Mouse (Mus musculus) liver, embryonic 11.5 days (tissue): ENCODE results near the gene Tspan11. TPM values are rescaled to one million over a fixed set of nuclear protein-coding genes. Genes with fewer than 3 reads are reported as not detected.

Experiments
- ATAC-seq: fragments of 200-750 bp; cut with Nextera tagmentation; replicated peaks from 2 replicates; pipeline ENCODE4 v1.8.0; 2017; ENCODE audit warnings: moderate number of reproducible peaks, mild to moderate bottlenecking, moderate TSS enrichment, moderate library complexity; ENCODE audit not compliant: low FRiP score
- DNase-seq: peaks from one replicate; pipeline ENCODE4 v3.0.0-alpha.2; 2017; ENCODE audit warnings: low spot score
- H3K27ac ChIP-seq: fragments of 300-500 bp; sonication (generic); 2 replicates; pipeline ENCODE4 v1.5.1; 2014; ENCODE audit warnings: mild to moderate bottlenecking, low read depth, low read length, control low read depth
- H3K27me3 ChIP-seq: fragments of 300-500 bp; sonication (generic); replicated peaks from 2 replicates; pipeline ENCODE4 v1.6.1; 2014; ENCODE audit warnings: low read length, mixed read lengths; ENCODE audit not compliant: control insufficient read depth, insufficient read depth
- H3K36me3 ChIP-seq: fragments of 300-500 bp; sonication (generic); 2 replicates; pipeline ENCODE4 v1.6.1; 2014; ENCODE audit warnings: mild to moderate bottlenecking, low read length, moderate library complexity, mixed read lengths; ENCODE audit not compliant: control insufficient read depth, insufficient read depth
- H3K4me1 ChIP-seq: fragments of 300-500 bp; sonication (generic); replicated peaks from 2 replicates; pipeline ENCODE4 v1.6.1; 2014; ENCODE audit warnings: low read length, mixed read lengths; ENCODE audit not compliant: control insufficient read depth, insufficient read depth
- H3K4me2 ChIP-seq: fragments of 300-500 bp; sonication (generic); 2 replicates; pipeline ENCODE4 v1.6.1; 2014; ENCODE audit warnings: mild to moderate bottlenecking, control low read depth, moderate library complexity
- H3K4me3 ChIP-seq: fragments of 300-500 bp; sonication (generic); 2 replicates; pipeline ENCODE4 v1.5.1; 2014; ENCODE audit warnings: low read depth, low read length, control low read depth
- H3K9ac ChIP-seq: fragments of 300-500 bp; sonication (generic); 2 replicates; pipeline ENCODE4 v1.6.1; 2014; ENCODE audit warnings: low read depth, low read length, control low read depth
- H3K9me3 ChIP-seq: fragments of 300-500 bp; sonication (generic); 2 replicates; pipeline ENCODE4 v1.6.1; 2016; ENCODE audit warnings: low read length, inconsistent platforms, mixed read lengths; ENCODE audit not compliant: control insufficient read depth
- WGBS: fragments of 180-500 bp; shearing (Covaris S2); extraction: QIAGEN DNeasy Blood & Tissue Kit; methylation state at CpG from one replicate; pipeline ENCODE4 v1.1.7; 2014; 5-methylcytosine and 5-hydroxymethylcytosine counted together
- polyA plus RNA-seq: library from polyadenylated mRNA; unstranded; fragments of >200 nt; fragmentation: Nextera tagmentation; extraction: Ambion mirVana; gene quantifications from 2 replicates; pipeline ENCODE4 v1.2.1, GENCODE M21; 2014

Tspan11 gene
- polyA plus RNA-seq, 1 experiment from 2014 or later, result 1.7 TPM

DNA sequence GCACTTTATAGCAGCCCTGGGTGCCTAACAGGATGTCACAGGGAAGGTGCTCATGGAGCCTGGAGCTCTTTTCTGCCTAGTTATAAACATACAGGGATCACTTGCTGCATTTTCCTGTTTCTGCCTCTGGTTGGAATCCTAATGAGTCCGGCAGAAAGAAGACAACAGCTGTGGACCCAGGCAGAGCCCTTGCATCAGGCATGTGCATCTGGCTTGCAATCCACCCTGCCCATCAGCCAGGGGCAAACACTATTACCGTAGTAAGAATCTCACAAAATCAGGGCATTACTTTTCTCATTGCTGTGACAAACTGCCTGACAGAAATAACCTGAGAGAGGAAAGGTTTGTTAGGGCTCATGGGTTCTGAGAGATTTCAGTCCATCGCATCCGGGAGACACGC is 68.8 kb downstream of the Tspan11 start:
- DNase-seq (no peak), ATAC-seq (no peak)
- H3K27me3 ChIP-seq, result no peaks in the 10 kb centered on the region
- no peak overlapping the region for H3K27ac ChIP-seq
- no peaks in the 10 kb centered on the region for H3K4me1 ChIP-seq
- WGBS, result 66% methylated on average over 5 of the region's 5 CpGs
- H3K9me3 ChIP-seq, result no peaks in the 10 kb centered on the region
- H3K9ac ChIP-seq, result no peak overlapping the region
- no peak overlapping the region for H3K4me2 ChIP-seq
- H3K36me3 ChIP-seq, result no peaks in the 10 kb centered on the region
- H3K4me3 ChIP-seq, result no peak overlapping the region

DNA sequence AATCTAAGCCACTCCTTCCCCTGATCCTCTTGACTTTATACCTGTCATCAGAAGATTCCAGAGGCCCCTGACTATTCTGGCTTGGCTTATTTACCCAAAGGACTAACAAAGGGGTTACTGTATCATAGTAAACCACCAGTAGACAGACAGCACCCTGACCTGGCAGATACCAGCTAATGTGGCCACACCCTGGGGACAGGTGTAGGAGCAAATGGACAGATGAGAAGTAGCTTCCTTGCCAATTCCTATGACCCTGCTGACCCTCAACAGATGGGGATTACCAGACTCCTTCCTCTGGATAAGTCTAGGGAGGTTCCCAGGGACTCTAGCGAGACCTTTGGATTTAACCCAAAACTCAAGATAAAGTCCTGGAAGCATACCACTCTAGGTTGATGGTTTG is 72.8 kb downstream of the Tspan11 start:
- WGBS, result 89% methylated on average over 1 of the region's 1 CpGs
- Histone ChIP-seq H3K27me3 (no peaks in the 10 kb centered on the region), H3K36me3 (peaks cover 4% of the 10 kb centered on the region; the same call in 1 of the 2 replicates), H3K9ac (no peak overlapping the region), H3K4me3 (no peak overlapping the region), H3K27ac (no peak overlapping the region), H3K4me2 (no peak overlapping the region), H3K9me3 (no peaks in the 10 kb centered on the region), H3K4me1 (no peaks in the 10 kb centered on the region)
- DNase-seq (no peak), ATAC-seq (no peak)

DNA sequence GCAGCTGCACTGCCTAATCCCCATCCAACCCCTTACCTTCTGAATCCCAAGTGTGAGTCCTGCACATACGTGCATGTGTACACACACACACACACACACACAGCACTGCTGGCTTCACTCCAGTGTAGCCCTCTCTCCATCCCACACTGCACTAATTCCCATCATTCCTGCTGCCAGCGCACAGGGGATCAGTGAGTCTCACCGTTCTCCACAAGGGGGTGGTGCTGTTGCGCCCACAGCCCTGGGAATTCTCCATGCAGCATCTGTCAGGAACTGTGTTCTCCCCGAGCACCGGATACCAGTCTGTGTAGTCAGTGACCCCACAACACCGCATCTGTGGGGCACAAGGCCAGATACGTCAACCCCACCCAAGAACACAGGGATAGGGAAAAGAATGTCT is 78.1 kb downstream of the Tspan11 start:
- no peak for DNase-seq

DNA sequence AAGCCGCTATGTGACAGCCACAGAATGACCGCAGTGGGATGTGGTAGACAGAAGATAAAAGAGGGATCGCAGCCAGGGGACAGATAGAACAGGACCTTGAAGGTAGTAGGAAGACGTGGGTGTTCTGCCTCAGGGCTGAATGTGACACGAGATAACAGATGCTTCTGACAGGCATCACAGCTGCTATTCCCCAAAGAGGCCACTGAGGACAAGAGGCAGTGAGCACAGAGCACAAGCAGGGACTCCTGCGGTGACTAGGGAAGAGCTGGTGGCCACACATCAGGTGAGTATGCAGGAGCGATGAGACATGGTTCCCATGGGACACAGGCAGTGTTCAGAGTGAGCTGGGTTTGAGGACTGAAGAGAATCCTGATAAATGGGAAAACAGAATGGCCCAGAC is 82.3 kb downstream of the Tspan11 start:
- Histone ChIP-seq H3K9me3 (no peaks in the 10 kb centered on the region), H3K27ac (no peak overlapping the region), H3K9ac (no peak overlapping the region), H3K4me2 (no peak overlapping the region), H3K36me3 (0 out of 2 replicates have a peak, but pooled peaks cover 2% of the 10 kb centered on the region), H3K4me1 (no peaks in the 10 kb centered on the region), H3K27me3 (no peaks in the 10 kb centered on the region), H3K4me3 (no peak overlapping the region)
- no peak for DNase-seq
- peak; percentile 46; the same call in 1 of the 2 replicates for ATAC-seq
- WGBS, result 48% methylated on average over 7 of the region's 7 CpGs

More for the DNA sequence above, 78.1 kb downstream of the Tspan11 start:
- H3K36me3 ChIP-seq, result peaks cover 4% of the 10 kb centered on the region; the same call in 1 of the 2 replicates
- 63% methylated on average over 8 of the region's 8 CpGs for WGBS
- H3K4me3 ChIP-seq, result no peak overlapping the region
- H3K4me2 ChIP-seq, result no peak overlapping the region
- no peaks in the 10 kb centered on the region for H3K9me3 ChIP-seq
- H3K27ac ChIP-seq, result no peak overlapping the region
- no peak for ATAC-seq
- H3K4me1 ChIP-seq, result no peaks in the 10 kb centered on the region
- no peaks in the 10 kb centered on the region for H3K27me3 ChIP-seq
- H3K9ac ChIP-seq, result no peak overlapping the region

DNA sequence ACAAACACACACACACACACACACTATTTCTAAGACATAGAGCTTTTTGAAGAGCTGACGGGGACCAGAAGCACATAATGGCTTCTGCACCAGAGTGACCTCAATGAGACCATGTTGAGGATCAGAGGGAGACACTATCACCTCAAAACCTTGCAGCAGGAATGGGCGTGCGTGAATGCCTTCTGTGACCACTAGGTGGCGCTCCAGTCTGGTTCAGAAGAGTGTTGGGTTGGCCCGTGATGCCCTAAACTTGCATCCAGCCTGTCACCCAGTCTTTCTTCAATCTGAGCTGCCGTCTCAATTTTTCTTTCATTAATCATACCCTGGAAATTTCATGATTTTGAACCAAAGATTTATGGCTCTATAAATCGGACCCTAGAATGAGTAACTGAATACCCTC is 82.7 kb downstream of the Tspan11 start:
- 12% methylated on average over 7 of the region's 7 CpGs for WGBS
- H3K9ac ChIP-seq, result no peak overlapping the region
- no peak overlapping the region for H3K4me3 ChIP-seq
- H3K36me3 ChIP-seq, result no peaks in the 10 kb centered on the region
- H3K27me3 ChIP-seq, result no peaks in the 10 kb centered on the region
- no peaks in the 10 kb centered on the region for H3K4me1 ChIP-seq
- DNase-seq (peak; percentile 67), ATAC-seq (no peak)
- no peak overlapping the region for H3K27ac ChIP-seq
- H3K9me3 ChIP-seq, result no peaks in the 10 kb centered on the region
- no peak overlapping the region for H3K4me2 ChIP-seq

DNA sequence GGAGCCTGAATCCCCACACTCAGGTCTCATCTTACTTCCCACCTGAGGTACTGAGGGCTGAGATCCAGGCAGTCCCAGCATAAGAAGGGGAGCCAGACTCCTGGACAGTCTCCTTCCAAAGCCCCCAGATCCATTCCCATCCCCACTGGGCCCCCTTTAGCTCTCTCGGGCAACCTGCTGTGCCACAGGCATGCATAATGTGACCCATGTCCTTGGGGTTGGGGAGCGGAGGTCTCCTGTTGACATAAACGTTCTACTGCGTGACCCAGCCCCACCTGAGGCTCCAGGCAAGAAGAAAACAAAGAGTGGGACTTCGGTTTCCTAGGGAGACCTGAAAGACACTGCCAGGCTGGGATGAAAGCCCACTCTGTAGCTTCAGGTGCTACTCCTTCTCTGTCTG is 83.5 kb downstream of the Tspan11 start:
- Histone ChIP-seq H3K27ac (no peak overlapping the region), H3K4me2 (no peak overlapping the region), H3K9ac (no peak overlapping the region), H3K27me3 (no peaks in the 10 kb centered on the region), H3K4me3 (no peak overlapping the region), H3K36me3 (no peaks in the 10 kb centered on the region), H3K4me1 (no peaks in the 10 kb centered on the region), H3K9me3 (no peaks in the 10 kb centered on the region)
- ATAC-seq (no peak), DNase-seq (no peak)
- 64% methylated on average over 5 of the region's 5 CpGs for WGBS

DNA sequence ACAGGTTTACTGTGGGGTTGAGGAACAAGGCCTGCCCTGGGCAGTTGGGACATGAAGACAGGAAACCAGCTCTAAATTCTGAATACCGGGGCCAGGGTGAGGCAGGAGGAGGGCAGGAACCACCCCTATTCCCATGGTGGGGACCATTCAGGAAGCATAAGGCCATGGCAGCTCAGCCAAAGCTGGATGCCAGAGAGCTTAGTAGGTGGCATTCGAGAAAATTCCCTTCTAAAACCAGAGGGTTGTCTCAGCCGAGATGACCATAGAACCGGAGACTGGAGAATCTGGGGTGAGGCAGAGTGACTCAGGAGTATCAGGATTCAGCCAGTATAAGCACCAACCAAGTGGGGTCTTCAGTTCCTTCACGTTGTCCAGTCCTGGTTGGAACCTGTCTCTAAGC is 84.5 kb downstream of the Tspan11 start:
- ATAC-seq (no peak), DNase-seq (no peak)
- Histone ChIP-seq H3K36me3 (no peaks in the 10 kb centered on the region), H3K9ac (no peak overlapping the region), H3K27ac (no peak overlapping the region), H3K4me1 (no peaks in the 10 kb centered on the region), H3K4me2 (no peak overlapping the region), H3K9me3 (no peaks in the 10 kb centered on the region), H3K4me3 (no peak overlapping the region), H3K27me3 (no peaks in the 10 kb centered on the region)
- WGBS, result 76% methylated on average over 5 of the region's 5 CpGs

DNA sequence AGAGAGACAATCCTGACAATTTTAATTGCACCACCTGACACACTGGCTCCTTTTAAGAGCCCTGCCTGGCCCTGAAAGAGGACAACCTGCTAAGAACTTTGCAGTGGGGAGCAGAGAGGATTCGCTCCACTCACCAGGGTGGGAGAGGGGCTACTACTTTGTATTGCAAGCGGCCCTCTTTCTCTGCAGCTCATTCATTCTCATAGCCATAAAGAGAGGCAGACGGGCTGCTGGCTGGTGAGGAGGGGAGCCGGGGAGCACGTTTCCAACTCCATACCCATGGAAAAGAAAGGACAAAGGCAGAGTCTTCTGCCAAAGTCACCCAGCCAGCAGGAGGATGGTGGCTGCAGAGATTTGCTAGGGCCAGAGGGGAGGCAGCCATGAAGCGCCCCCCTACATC is 86.2 kb downstream of the Tspan11 start:
- WGBS, result 72% methylated on average over 6 of the region's 6 CpGs
- H3K9me3 ChIP-seq, result no peaks in the 10 kb centered on the region
- ATAC-seq, result no peak

DNA sequence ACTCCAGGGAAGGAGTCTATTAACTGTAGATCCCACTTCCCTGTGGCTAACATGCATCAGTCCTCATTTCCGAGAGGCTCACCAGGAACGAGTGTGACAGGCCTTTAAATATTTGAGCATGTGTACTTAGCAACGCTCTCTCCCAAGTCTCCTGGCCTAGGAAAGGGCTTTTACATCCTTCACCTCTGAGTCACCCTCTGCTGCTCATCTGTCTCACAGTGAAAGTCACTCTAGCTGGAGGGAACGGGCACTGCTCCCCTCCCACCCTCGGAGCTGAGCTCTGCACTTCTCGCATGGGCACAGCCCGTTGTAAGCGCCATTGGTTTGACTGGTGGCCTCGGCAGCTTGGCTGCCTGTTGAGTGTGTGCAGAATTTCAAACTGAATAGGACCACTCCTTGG is 86.6 kb downstream of the Tspan11 start:
- WGBS, result 67% methylated on average over 9 of the region's 9 CpGs

More for the DNA sequence above, 86.2 kb downstream of the Tspan11 start:
- Histone ChIP-seq H3K4me1 (no peaks in the 10 kb centered on the region), H3K36me3 (no peaks in the 10 kb centered on the region), H3K4me2 (no peak overlapping the region), H3K9ac (no peak overlapping the region), H3K4me3 (no peak overlapping the region), H3K27me3 (no peaks in the 10 kb centered on the region), H3K27ac (no peak overlapping the region)
- no peak for DNase-seq

More for the DNA sequence above, 86.6 kb downstream of the Tspan11 start:
- Histone ChIP-seq H3K9me3 (no peaks in the 10 kb centered on the region), H3K9ac (no peak overlapping the region), H3K27me3 (no peaks in the 10 kb centered on the region), H3K36me3 (no peaks in the 10 kb centered on the region), H3K27ac (no peak overlapping the region), H3K4me3 (no peak overlapping the region), H3K4me1 (no peaks in the 10 kb centered on the region), H3K4me2 (no peak overlapping the region)
- DNase-seq (no peak), ATAC-seq (no peak)
